Mouse (Mus musculus) MN1 (cell line): ENCODE measurements around the gene Cd72.
A peak's percentile ranks its signal among the peaks of the same experiment; 100 is the strongest.

Experiments
- DNase-seq: peaks from one replicate; pipeline ENCODE4 v3.0.0-alpha.2; 2016; ENCODE audit warnings: low spot score

Gene Cd72

DNA sequence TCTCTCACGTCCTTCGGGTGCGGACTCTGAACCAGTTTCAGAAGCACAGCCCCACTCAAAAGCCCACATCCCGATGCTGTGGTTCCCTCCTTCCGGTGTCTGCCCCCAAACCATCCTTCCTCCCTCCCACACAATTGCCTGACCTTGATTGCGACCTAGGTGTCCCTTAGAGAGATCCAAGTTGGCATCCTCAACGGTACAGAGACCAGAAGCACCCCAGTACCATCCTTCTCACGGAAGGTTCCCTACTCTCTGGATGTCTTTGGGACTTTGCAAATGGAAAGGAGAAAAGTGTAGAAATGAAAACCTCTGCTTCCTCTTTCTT is 24.1 kb upstream of the Cd72 start:
- DNase-seq, result no peak

DNA sequence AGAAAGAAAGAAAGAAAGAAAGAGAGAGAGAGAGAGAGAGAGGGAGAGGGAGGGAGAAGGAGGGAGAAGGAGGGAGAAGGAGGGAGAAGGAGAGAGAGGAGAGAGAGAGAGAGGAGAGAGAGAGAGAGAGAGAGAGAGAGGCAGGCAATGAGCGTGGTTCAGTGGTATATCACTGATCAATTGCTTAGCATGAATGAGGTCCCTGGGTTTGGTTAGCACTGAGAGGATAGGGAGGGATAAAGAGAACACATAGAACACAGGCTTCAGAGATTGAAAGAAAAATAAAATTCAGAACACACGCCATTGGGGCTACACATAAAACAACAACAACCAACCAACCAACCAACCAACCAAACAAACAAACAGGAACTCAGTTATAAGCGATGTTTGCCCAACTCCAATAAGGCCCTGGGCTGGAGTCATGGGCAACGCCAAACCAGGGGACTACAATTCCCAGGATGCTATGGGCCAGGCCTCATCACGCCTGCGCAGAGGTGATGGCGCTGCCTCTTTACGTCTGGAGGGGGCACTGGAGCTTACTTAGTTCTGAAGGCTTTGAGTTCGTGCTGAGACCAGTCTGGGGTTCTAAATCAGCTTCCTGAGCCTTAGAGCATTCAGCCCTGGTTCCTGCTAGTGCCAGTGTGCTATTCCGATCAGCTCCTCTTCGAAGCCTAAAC is 23.6 kb upstream of the Cd72 start:
- peak; percentile 90 for DNase-seq

DNA sequence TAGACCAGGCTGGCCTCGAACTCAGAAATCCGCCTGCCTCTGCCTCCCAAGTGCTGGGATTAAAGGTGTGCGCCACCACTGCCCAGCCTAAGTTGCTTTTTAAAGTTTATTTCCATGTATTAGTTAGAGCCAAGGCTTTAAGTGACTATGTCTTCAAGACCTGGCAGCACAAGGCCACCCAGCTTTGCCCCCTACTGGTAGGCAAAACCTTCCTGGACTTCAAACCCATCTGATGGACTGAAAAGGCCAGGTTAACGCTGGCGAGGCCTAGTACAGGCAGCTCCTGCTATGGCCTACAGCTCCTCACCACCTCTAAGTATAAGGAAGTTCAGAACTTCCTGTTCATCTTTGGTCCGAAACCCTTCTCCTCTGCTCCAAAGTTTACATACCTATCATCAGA is 22.2 kb upstream of the Cd72 start:
- no peak for DNase-seq

DNA sequence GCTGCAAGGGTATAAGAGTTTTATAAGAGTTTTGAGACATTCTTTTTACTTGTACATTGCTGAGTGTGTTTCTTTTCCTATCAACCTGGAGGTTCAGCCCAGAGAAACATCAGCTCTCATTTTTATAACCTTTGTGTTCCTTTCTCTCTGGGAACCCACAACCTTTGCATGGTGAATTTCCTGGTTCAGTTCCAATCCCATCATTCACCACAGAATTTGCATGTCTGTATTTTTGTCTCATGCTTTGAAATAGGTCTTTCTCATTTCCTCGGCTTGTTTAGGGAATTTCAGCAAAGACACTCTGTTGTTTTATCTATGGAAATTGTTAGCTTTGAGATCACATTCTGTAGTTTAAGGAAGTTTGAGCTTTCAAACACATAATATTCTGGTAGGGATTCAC is 19.2 kb upstream of the Cd72 start:
- no peak for DNase-seq

DNA sequence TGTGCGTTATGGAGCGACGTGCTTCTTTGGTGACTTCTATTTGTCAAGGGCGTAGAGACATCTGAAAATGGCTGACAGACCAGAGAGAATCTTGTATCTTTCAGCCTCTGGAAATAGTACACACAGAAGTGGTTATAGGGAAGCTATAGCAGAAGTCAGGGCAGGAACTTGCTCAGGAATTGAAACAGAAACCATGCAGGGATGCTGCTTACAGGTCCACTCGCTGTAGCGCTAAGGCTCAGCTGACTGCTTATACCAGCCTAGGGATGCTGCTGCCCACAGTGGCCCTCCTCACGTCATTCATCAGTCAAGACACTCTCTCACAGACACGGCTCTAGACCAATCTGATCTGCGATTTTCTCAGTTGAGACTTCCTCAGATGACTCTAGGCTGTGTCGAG is 15.9 kb upstream of the Cd72 start:
- no peak for DNase-seq

DNA sequence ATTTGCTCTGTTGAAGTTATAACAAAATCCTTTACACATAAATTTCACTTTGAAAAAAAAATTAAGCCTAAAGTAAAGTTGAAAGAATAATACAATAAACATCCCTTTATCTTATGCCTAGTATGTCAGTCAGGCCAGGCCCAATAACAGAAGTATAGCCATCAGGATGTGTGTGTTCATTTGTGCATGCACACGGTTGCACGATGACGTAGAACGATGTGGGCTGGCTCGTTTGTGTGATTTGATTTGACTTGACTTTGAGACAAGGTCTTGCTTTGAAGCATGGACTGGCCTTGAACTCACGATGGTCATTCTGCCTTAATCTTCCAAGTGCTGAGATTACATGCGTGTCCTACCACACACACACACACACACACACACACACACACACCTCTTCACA is 12.4 kb upstream of the Cd72 start:
- no peak for DNase-seq

DNA sequence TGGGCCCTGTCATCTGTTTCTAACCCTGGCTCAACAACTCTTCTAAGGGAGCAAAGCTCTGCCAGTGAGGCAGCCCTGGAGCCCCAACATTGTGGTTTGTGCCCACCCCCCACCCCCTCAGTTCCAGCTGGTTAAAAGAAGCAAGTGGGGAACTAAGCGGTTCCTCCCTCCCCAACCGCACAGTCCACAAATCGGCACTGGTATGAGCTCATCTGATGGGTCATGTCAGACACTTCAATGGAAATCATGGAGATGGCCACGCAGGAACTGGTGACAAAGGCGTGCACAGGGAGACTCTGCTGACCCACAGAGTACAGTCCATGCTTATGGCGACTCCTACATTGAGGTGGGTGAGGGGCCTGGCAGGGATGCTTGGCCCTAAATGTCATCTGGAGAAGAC is 11.5 kb upstream of the Cd72 start:
- no peak for DNase-seq

DNA sequence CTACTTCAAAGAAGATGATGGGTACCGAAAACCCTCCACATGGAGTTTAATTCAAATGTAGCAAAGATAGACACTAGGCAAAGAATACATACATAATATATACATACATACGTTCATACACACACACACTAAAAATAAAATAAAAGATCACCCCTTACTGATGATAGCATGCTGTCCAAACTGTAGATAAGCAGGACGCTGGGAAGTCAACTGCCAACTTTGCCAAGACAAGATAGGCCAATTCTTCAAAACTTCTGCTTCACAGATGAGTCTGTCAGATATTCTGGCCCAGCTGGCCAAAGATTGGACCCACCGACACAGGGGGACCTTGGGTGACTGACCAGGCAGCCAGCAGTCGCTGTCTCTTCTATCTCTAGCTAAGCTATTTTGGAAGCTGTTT is 8.7 kb upstream of the Cd72 start:
- no peak for DNase-seq

DNA sequence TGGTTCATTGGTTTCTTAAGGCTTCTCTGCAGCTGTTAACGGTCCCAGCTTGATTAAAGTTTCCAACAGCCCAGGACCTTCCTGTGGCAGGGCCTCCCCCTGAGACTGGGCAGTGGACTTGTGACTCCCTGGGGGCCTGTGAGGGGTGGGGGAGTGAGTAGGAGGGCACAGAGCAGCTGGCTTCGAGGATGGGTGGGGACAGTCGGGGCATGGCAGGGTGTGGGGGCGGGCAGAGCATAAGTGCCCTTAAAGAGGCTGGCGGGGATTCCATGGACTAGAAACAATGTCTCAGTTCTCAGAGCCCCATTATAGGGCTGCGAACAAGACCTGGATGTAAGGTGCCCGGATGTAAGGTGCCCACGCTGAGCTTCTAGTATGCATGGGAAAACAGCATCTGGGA is 2.7 kb upstream of the Cd72 start:
- no peak for DNase-seq

DNA sequence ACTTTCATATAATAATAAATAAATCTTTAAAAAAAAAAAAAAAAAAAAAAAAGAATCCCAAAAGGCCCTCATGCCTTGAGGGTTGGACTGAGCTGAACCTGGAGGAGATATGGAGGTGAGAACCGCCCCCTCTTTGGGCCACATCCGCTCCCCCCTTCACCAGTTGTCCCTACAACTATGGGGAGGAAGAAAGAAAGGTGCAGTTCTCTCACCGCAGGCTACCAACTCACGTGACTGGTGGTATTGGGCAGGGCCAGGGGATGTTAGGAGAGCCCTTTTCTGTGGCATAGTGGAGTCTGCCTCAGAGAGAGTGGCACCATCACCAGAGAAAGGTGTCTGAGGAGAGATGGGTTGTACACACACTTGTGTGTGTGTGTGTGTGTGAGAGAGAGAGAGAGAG is 2.0 kb upstream of the Cd72 start:
- no peak for DNase-seq

DNA sequence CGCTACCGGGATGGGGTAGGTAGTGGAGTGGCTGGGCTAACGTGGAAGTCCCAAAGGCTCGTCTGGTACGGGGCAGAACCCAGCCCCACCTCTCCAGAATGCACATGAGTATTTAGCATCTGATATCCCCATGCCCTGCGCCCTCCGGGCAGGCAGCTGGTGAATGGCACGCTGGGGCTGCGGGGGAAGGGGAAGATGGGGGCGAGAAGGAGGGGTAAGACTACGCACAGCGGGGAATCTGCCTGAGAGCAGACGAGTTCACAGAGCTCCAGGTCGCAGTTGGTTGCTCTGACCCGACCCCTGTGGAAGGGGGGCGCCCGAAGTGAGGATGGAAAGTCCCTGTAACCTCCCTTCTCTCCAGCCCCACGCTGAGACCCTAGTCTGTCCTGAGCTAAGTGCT is 1.0 kb downstream of the Cd72 start:
- no peak for DNase-seq

DNA sequence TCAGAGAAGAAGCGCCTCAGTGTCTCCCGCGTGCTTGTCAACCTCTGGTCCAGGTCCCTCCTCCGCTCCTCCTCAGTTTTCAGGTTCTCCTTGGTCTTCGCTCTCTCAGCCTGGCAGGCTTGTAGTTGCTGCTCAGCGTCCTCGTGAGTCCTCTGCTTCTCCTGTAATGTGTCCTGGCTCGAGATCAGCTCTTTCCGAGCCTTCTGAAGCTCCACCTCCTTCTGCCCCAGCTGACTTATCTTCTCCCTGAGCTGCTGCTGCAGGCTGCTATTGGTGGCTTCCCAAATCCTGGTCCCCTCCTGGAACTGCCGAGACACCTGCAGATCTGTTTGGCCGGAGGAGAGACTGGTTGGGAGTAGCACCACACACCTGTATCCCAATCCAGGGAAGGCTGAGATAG is 2.1 kb downstream of the Cd72 start:
- DNase-seq, result no peak

DNA sequence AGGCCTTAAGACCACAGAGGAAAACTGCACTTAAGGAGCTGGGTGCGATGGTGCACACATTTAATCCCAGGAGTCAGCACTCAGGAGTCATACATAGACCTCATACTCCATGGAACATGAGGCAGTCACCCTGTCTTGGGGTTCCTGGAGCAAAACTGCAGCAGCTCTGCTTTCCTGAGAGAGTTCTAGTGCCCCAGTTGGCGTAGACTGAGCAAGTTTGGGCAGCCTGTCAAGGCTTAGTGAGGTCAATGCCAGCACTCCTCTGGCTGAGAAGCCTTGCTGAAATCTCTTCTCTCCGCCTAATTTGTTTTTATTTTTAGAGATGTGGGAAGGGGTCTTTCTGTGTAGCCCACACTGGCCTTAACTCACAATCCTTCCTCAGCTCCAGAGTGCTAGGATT is 5.9 kb downstream of the Cd72 start:
- DNase-seq, result no peak

DNA sequence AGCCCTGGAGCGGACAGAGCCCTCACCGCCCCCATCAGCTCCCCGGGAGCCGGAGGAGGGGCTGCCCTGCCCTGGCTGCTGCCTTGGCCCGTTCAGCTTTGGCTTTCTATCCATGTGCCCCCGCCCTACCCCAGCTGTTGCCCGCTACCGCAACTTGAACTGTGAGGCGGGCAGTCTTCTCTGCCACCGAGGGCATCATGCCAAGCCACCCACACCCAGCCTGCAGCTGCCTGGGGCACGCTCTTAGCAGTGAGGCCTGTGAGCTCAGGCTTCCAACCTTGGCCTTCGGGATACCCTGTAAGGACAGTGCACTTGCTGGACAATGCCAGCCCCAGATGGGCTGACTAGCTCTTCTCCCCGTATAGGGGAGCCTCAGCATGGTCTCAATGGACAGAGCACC is 7.2 kb downstream of the Cd72 start:
- DNase-seq, result peak; percentile 46

DNA sequence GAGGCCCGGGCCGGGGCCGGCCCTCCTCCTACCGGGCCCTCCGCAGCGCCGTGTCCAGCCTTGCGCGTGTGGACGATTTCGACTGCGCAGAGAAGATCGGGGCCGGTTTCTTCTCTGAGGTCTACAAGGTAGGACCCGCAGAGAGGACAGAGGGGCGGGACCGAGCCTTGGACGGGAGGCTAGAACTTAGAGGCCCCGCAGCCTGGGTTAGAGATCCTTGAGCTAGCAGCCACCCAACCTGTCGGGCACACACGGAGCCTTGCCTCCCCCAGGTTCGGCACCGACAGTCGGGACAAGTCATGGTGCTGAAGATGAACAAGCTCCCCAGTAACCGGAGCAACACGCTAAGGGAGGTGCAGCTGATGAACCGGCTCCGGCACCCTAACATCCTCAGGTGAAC is 10.9 kb downstream of the Cd72 start:
- DNase-seq, result peak; percentile 43

DNA sequence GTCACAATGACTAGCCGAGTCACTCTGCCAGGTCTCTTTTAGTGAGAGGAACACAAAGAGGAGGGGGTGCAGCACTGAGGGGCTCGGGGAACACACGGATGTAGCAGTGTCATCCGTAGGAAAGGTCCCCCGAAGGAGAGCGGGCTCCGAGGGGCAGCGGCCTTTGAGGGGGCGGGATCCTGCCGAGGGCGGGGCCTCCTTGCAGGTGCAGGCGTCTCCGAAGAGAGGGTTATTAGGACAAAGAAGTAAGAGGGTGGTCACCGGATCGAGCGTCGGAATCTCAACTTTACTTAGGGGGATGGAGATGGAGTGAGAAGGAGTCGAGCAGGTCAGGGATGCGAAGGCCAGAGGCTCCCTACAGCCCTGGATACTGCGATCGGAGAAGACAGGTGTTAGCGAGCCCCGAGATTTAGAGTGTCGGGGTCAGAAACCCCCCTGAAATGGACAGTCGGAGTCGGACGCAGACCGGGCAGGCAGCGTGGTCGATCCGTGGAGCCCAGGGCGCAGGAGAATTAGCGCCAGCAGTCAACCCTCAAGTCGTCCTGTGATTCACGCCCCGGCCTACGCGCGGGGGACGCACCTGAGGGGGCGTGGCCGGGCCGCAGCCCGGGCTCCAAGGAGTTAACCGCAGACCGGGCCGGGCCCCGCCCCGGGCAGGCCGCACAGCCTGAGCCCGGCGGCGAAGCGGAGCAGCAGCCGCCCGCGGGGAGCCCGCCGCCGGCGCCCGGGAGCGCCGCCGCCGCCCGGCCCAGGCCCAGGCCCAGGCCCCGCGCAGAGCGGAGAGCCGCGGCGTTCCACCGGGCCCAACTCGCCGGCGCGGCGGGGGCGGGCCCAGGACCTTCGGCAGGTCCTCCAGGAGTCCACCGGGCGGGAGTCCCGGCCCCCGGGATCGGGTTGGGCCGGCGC is 11.7 kb downstream of the Cd72 start:
- peak; percentile 77 for DNase-seq

DNA sequence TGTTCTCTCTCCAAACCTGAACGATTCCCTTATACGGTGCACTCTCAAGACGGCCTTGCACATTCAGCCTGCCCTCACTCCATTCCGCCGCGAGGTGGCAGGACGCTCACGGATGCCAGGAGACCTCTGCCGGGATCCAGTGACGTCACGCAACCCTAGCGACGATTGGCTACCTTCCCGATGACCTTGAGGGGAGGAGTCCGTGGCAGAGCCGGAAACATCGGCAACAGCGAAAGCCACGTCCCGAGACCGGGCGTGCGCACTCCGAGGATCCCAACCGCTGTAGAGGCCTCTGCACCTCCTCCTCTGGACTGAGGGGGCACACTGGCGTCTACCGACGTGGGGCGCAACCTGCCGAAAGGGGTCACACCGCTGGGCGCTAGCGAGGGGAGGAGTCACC is 12.4 kb downstream of the Cd72 start:
- peak; percentile 98 for DNase-seq

DNA sequence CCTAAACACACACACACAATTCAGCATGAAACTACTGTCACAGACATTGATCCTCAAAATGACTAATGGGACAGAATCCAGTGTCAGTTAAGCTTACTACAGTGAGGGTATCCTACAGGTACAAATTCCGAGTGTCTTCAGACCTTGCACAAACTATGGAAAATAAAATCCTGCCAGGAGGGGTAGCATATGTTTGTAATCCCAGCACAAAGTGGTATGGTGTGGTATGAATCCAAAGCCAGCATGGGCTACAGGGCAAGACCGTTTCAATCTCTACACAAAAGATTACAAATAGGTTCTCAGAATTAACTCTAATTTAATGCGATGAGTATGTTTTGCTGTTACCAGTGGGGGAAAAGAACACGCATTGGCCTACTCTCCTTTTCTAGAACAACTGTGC is 12.8 kb downstream of the Cd72 start, which contains the start of gene Tesk1:
Gene Tesk1, plus strand, starts transcription at position 301 of the 400 bp plus-strand sequence.
- DNase-seq, result no peak

DNA sequence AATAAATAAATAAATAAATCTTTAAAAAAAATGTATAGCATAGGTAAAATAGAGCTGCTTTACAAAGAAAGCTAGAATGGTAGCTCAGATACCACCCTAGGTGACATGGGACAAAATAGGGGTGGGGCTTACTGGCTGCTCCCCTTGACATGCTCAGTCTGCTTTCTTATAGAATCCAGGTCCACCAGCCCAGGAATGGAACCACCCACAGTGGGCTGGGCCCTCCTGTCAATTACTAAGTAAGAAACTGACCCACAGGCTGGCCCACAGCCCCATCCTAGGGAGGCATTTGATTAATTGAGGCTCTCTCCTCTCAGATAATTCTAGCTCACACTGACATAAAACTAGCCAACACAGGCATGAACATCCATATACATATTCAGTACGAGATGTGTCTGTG is 21.6 kb downstream of the Cd72 start:
- no peak for DNase-seq

DNA sequence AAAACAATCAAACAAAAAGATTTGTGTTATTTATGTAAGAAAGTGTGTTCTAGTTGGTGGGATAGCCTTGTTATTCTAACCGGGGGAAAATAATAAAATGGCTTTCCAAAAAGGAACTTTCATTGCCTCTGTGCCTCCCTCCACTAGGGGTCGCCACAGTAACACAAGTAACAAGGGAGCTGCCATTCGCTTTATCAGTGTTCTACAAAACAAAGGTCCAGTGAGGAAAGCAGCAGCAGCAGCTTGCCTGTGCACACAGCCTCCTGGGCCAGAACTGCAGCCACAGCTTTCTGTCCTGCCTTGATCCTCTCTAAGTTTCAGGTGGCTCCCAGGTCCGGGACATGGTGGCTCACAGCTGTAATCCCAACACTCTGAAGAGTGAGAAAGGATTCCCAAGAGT is 22.7 kb downstream of the Cd72 start:
- peak; percentile 76 for DNase-seq

DNA sequence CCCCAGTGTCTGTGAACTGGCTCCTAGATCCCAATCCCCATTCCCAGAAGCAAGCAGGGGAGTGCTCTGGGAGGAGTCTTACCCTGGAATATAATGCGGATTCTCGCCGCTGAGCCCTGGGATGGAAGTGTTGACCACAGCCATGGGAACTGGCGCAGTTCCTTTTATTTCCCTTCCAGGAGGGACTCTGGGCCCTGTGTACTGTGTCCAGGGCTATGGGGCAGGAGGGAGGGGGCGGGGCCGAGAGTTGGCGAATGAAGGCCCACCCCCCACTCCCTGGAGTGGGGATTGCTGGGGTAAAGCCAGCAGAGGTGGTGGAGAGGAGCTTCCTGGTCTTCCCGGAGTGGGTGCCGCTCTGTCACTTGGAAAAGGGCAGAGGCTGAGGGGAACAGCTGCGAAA is 25.5 kb downstream of the Cd72 start, which contains the start of gene Fam166b:
Gene Fam166b, minus strand, starts transcription at position 189 of the 400 bp plus-strand sequence.
- no peak for DNase-seq

DNA sequence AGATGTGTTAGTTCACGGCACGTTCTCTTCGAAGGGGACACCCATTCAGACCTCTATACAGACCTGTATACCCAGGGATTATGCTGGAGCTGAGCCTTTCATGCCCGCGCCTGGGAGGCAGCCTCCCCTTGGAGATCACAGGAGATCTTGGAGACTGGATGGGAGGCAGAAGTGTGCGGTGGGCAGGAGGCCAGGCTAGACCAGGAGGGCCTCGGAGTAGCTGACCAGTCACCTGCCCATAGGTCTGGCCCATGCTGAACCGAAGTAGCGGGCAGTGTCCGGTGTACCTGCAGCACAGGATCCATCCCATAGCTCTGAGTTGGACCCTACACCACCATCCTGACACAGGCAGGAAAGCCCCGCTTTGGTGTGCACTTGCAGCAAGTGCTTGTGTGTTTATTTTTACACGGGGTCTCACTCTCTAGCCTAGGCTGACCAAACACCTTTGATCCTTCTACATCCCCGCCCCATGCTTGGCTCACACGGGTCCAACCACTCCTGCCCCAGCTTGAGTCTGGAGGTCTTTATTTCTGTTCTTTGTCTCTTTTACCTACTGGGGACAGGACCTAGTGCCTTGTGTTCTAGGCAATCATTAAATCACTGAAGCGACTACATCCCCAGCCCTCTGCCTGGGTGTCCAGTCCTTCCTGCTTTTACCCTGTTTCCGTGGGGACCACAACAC is 26.1 kb downstream of the Cd72 start:
- no peak for DNase-seq
